Mouse (Mus musculus) bone marrow, adult 2 months (tissue): ENCODE results near the gene Gramd1b. TPM values are rescaled to one million over a fixed set of nuclear protein-coding genes. Genes with fewer than 3 reads are reported as not detected.

Experiments
- H3K27ac ChIP-seq: fragments of 200-500 bp; 2 replicates; pipeline ENCODE4 v1.5.1; 2012; ENCODE audit warnings: low read depth, mild to moderate bottlenecking, control low read depth, inconsistent platforms, low read length; ENCODE audit not compliant: control insufficient read depth, poor library complexity, insufficient read depth
- H3K4me1 ChIP-seq: fragments of 200-500 bp; 2 replicates; pipeline ENCODE4 v1.6.1; 2011; ENCODE audit warnings: low read length; ENCODE audit not compliant: control insufficient read depth, insufficient read depth
- H3K4me3 ChIP-seq: fragments of 200-500 bp; replicated peaks from 2 replicates; pipeline ENCODE3; 2011; ENCODE audit warnings: mild to moderate bottlenecking, low read depth, low read length, control low read depth; ENCODE audit not compliant: control insufficient read depth
- CTCF ChIP-seq: fragments of 200-500 bp; IDR thresholded peaks from 2 replicates; pipeline ENCODE4 v1.5.1; 2011; ENCODE audit warnings: low read length, control low read depth; ENCODE audit not compliant: control insufficient read depth, insufficient read depth
- POLR2A ChIP-seq: fragments of 200-500 bp; IDR thresholded peaks from 2 replicates; pipeline ENCODE4 v1.6.1; 2011; ENCODE audit warnings: low read depth, mild to moderate bottlenecking, control low read depth, low read length, borderline replicate concordance; ENCODE audit not compliant: control insufficient read depth
- WGBS: fragments of 180-500 bp; shearing (Covaris S2); methylation state at CpG from one replicate; pipeline ENCODE4 v1.1.7; 2018; 5-methylcytosine and 5-hydroxymethylcytosine counted together
- polyA plus RNA-seq: library from polyadenylated mRNA; stranded (reverse); fragments of >200 nt; gene quantifications from 2 replicates; pipeline ENCODE4 v1.2.4, GENCODE M21; 2011; ENCODE audit warnings: low replicate concordance; ENCODE audit not compliant: missing spikeins, insufficient read depth, insufficient read length

The Gramd1b gene
- polyA plus RNA-seq, 1 experiment = 15.8 TPM

DNA sequence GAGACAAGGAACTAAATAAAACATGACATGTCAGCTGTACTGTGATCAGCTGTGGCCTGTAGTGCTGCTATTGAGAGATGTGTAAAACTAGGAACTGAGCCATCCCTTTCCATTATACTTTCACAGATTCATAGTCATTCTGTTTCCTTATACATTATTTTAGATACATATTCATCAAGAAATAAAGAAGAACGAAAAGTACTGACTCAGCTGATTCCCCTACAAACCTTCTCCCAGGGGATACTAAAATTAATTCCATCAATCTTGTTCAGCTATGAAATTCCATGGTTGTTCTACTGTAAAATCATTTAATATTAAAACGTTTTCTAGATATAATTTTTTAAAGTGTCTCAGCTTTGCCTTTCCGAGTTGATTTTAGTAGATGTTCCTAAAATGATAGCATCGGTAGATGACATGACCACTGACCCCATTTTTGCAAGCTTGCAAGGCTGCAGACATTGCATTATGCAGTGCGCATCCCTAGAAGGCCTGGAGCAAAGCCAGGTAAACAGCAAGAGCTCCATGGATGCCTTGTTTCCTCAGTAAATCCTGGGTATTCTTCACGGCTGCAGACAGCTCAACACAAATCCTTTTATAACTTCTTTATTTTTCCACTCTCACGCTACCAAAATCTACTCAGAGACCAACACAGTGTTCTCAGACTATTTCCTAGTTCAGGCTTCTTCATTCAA is 285.1 kb downstream of the Gramd1b start:
- 78% methylated on average over 7 of the region's 7 CpGs for WGBS
- peaks cover 2% of the 10 kb centered on the region for H3K4me1 ChIP-seq
- no peak overlapping the region for H3K4me3 ChIP-seq
- no peak for TF ChIP-seq CTCF
- TF ChIP-seq POLR2A = no peak
- no peak overlapping the region for H3K27ac ChIP-seq

DNA sequence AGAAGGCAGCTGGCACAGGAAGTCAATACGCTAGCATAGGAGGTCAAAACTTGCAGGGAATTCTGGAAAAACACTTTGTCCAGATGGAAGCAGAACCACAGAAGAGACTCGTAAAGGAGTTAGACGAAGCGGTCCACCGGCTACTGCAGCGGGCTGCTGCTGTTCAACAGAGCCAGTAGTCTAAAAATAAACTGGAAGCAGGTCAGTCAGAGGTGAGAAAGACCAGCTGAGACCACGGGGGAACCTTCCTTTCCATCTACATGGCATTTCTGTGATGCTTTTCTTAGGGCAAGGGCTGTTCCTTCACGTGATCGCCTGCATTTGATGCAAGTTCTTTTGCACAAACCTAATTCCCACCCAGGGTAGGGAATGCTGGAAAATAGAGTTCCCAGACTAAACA is 285.7 kb downstream of the Gramd1b start:
- WGBS = 74% methylated on average over 9 of the region's 9 CpGs
- TF ChIP-seq CTCF (no peak), POLR2A (no peak)
- H3K27ac ChIP-seq = no peak overlapping the region
- no peak overlapping the region for H3K4me3 ChIP-seq
- H3K4me1 ChIP-seq = peaks cover 2% of the 10 kb centered on the region

Other genes starting within 250 kb of the Gramd1b start
- not detected in 2 replicates for gene Gm21915, start 139.2 kb upstream of the Gramd1b start, polyA plus RNA-seq
- 1.9 and 4.1 TPM in 2 replicates for gene Clmp, start 154.6 kb upstream of the Gramd1b start, polyA plus RNA-seq